Mouse (Mus musculus): ENCODE measurements around the gene Col25a1.

GRCm38 (mm10) chr3:130137640-130138039 lies 6.3 kb downstream of the Col25a1 start:
- TF ChIP-seq CTCF (IDR thresholded peaks at IDR 0.05; ENCODE audit: extremely low read depth, insufficient read depth, low read length) (no peak), POLR2A (IDR thresholded peaks at IDR 0.05; ENCODE audit: extremely low read depth, insufficient read depth, low read length) (no peak)
